Mouse (Mus musculus): Measurements from ENCODE around the gene Sec16b. TPM values are rescaled to one million over a fixed set of nuclear protein-coding genes. Genes with fewer than 3 reads are reported as not detected.

The Sec16b gene
- polyA plus RNA-seq, 1 experiment from 2014 or later, result 1.3 TPM

- Histone ChIP-seq H3K36me3 (no peaks in the 10 kb centered on the region), H3K4me2 (replicated peaks) (no peak overlapping the region), H3K4me1 (no peaks in the 10 kb centered on the region), H3K9me3 (no peaks in the 10 kb centered on the region), H3K27me3 (replicated peaks) (no peaks in the 10 kb centered on the region), H3K4me3 (no peak overlapping the region), H3K27ac (no peak overlapping the region), H3K9ac (no peak overlapping the region)
- ATAC-seq (ENCODE audit: low FRiP score, low read depth), result no peak
- WGBS, result 39% methylated on average over 9 of the region's 9 CpGs
Measured at GRCm38 (mm10) chr1:157480090-157480489, 26.4 kb upstream of the Sec16b start.

GRCm38 (mm10) chr1:157480901-157481300 is 25.6 kb upstream of the Sec16b start:
- H3K27me3 ChIP-seq (replicated peaks), result no peaks in the 10 kb centered on the region
- WGBS, result 79% methylated on average over 3 of the region's 3 CpGs
- no peak for ATAC-seq (ENCODE audit: low FRiP score, low read depth)
- H3K27ac ChIP-seq, result no peak overlapping the region
- no peak overlapping the region for H3K4me2 ChIP-seq (replicated peaks)
- no peaks in the 10 kb centered on the region for H3K4me1 ChIP-seq
- no peaks in the 10 kb centered on the region for H3K9me3 ChIP-seq
- no peak overlapping the region for H3K4me3 ChIP-seq
- H3K36me3 ChIP-seq, result no peaks in the 10 kb centered on the region
- no peak overlapping the region for H3K9ac ChIP-seq

- H3K4me1 ChIP-seq, result no peaks in the 10 kb centered on the region
- no peak overlapping the region for H3K27ac ChIP-seq
- WGBS, result 92% methylated on average over 6 of the region's 6 CpGs
- no peaks in the 10 kb centered on the region for H3K9me3 ChIP-seq
- H3K4me2 ChIP-seq (replicated peaks), result no peak overlapping the region
- no peak overlapping the region for H3K4me3 ChIP-seq
- H3K27me3 ChIP-seq (replicated peaks), result no peaks in the 10 kb centered on the region
- H3K9ac ChIP-seq, result no peak overlapping the region
- H3K36me3 ChIP-seq, result no peaks in the 10 kb centered on the region
- no peak for ATAC-seq (ENCODE audit: low FRiP score, low read depth)
Measured at GRCm38 (mm10) chr1:157481666-157482065, 24.9 kb upstream of the Sec16b start.

GRCm38 (mm10) chr1:157484161-157484560 is 22.4 kb upstream of the Sec16b start:
- Histone ChIP-seq H3K4me1 (no peaks in the 10 kb centered on the region), H3K9ac (no peak overlapping the region), H3K36me3 (no peaks in the 10 kb centered on the region), H3K27ac (no peak overlapping the region), H3K4me2 (replicated peaks) (no peak overlapping the region), H3K9me3 (no peaks in the 10 kb centered on the region), H3K4me3 (no peak overlapping the region), H3K27me3 (replicated peaks) (no peaks in the 10 kb centered on the region)
- 93% methylated on average over 4 of the region's 4 CpGs for WGBS
- ATAC-seq (ENCODE audit: low FRiP score, low read depth), result no peak

GRCm38 (mm10) chr1:157500657-157501056 is 5.9 kb upstream of the Sec16b start:
- 0 out of 2 replicates have a peak, but pooled peaks have one; percentile 33 for ATAC-seq (ENCODE audit: low FRiP score, low read depth)

GRCm38 (mm10) chr1:157501352-157501945 is 5.1 kb upstream of the Sec16b start:
- Histone ChIP-seq H3K9me3 (no peaks in the 10 kb centered on the region), H3K4me2 (replicated peaks) (no peak overlapping the region), H3K4me3 (no peak overlapping the region), H3K9ac (no peak overlapping the region), H3K4me1 (no peaks in the 10 kb centered on the region; the same call in 1 of the 2 replicates), H3K27me3 (replicated peaks) (no peaks in the 10 kb centered on the region), H3K36me3 (no peaks in the 10 kb centered on the region), H3K27ac (no peak overlapping the region)
- 87% methylated on average over 6 of the region's 6 CpGs for WGBS
- ATAC-seq (ENCODE audit: low FRiP score, low read depth), result peak; percentile 60; the same call in 1 of the 2 replicates

More at GRCm38 (mm10) chr1:157500657-157501056, 5.9 kb upstream of the Sec16b start:
- no peak overlapping the region for H3K4me2 ChIP-seq (replicated peaks)
- no peaks in the 10 kb centered on the region for H3K27me3 ChIP-seq (replicated peaks)
- WGBS, result 90% methylated on average over 1 of the region's 1 CpGs
- H3K36me3 ChIP-seq, result no peaks in the 10 kb centered on the region
- no peak overlapping the region for H3K4me3 ChIP-seq
- no peaks in the 10 kb centered on the region for H3K9me3 ChIP-seq
- no peaks in the 10 kb centered on the region; the same call in 1 of the 2 replicates for H3K4me1 ChIP-seq
- no peak overlapping the region for H3K27ac ChIP-seq
- no peak overlapping the region for H3K9ac ChIP-seq

- no peak for ATAC-seq (ENCODE audit: low FRiP score, low read depth)
- H3K27me3 ChIP-seq (replicated peaks), result no peaks in the 10 kb centered on the region
- H3K4me3 ChIP-seq, result no peak overlapping the region
- H3K9ac ChIP-seq, result no peak overlapping the region
- peaks cover 8% of the 10 kb centered on the region; the same call in 1 of the 2 replicates for H3K4me1 ChIP-seq
- H3K4me2 ChIP-seq (replicated peaks), result no peak overlapping the region
- 69% methylated on average over 6 of the region's 6 CpGs for WGBS
- H3K9me3 ChIP-seq, result no peaks in the 10 kb centered on the region
- no peak overlapping the region for H3K27ac ChIP-seq
- no peaks in the 10 kb centered on the region for H3K36me3 ChIP-seq
Measured at GRCm38 (mm10) chr1:157503071-157503470, 3.5 kb upstream of the Sec16b start.

- 0 out of 2 replicates have a peak, but pooled peaks cover 4% of the 10 kb centered on the region for H3K27me3 ChIP-seq (replicated peaks)
- no peaks in the 10 kb centered on the region for H3K9me3 ChIP-seq
- peaks cover 12% of the 10 kb centered on the region for H3K4me1 ChIP-seq
- H3K4me2 ChIP-seq (replicated peaks), result no peak overlapping the region; the same call in 1 of the 2 replicates
- H3K9ac ChIP-seq, result no peak overlapping the region
- no peaks in the 10 kb centered on the region for H3K36me3 ChIP-seq
- 27% methylated on average over 4 of the region's 4 CpGs for WGBS
- no peak overlapping the region for H3K4me3 ChIP-seq
- H3K27ac ChIP-seq, result no peak overlapping the region
- peak; percentile 53; the same call in 1 of the 2 replicates for ATAC-seq (ENCODE audit: low FRiP score, low read depth)
Measured at GRCm38 (mm10) chr1:157506995-157507595, 567 bp downstream of the Sec16b start.

- 0 out of 2 replicates have a peak, but pooled peaks cover 4% of the 10 kb centered on the region for H3K27me3 ChIP-seq (replicated peaks)
- WGBS, result 50% methylated on average over 5 of the region's 5 CpGs
- H3K4me1 ChIP-seq, result peaks cover 12% of the 10 kb centered on the region
- H3K4me3 ChIP-seq, result no peak overlapping the region
- no peak overlapping the region for H3K27ac ChIP-seq
- H3K4me2 ChIP-seq (replicated peaks), result no peak overlapping the region
- no peak for ATAC-seq (ENCODE audit: low FRiP score, low read depth)
- H3K9ac ChIP-seq, result no peak overlapping the region
- no peaks in the 10 kb centered on the region for H3K36me3 ChIP-seq
- H3K9me3 ChIP-seq, result no peaks in the 10 kb centered on the region
Measured at GRCm38 (mm10) chr1:157507814-157508213, 1.3 kb downstream of the Sec16b start.

- H3K4me2 ChIP-seq (replicated peaks), result no peak overlapping the region
- ATAC-seq (ENCODE audit: low FRiP score, low read depth), result no peak
- no peaks in the 10 kb centered on the region for H3K36me3 ChIP-seq
- H3K27ac ChIP-seq, result no peak overlapping the region
- H3K27me3 ChIP-seq (replicated peaks), result 0 out of 2 replicates have a peak, but pooled peaks cover 4% of the 10 kb centered on the region
- H3K9me3 ChIP-seq, result no peaks in the 10 kb centered on the region
- H3K4me1 ChIP-seq, result peaks cover 6% of the 10 kb centered on the region
- no peak overlapping the region for H3K9ac ChIP-seq
- 74% methylated on average over 11 of the region's 11 CpGs for WGBS
- H3K4me3 ChIP-seq, result no peak overlapping the region
Measured at GRCm38 (mm10) chr1:157512690-157513448, 6.3 kb downstream of the Sec16b start.

GRCm38 (mm10) chr1:157513559-157513958 is 7.0 kb downstream of the Sec16b start:
- H3K27ac ChIP-seq, result no peak overlapping the region
- H3K4me3 ChIP-seq, result no peak overlapping the region
- no peak for ATAC-seq (ENCODE audit: low FRiP score, low read depth)
- H3K9me3 ChIP-seq, result no peaks in the 10 kb centered on the region
- H3K36me3 ChIP-seq, result no peaks in the 10 kb centered on the region
- 0 out of 2 replicates have a peak, but pooled peaks cover 4% of the 10 kb centered on the region for H3K27me3 ChIP-seq (replicated peaks)
- WGBS, result 87% methylated on average over 9 of the region's 9 CpGs
- peaks cover 5% of the 10 kb centered on the region for H3K4me1 ChIP-seq
- H3K4me2 ChIP-seq (replicated peaks), result no peak overlapping the region
- H3K9ac ChIP-seq, result no peak overlapping the region

GRCm38 (mm10) chr1:157514298-157514697 is 7.8 kb downstream of the Sec16b start:
- no peak overlapping the region for H3K9ac ChIP-seq
- ATAC-seq (ENCODE audit: low FRiP score, low read depth), result no peak
- no peak overlapping the region for H3K4me3 ChIP-seq
- H3K4me1 ChIP-seq, result peaks cover 5% of the 10 kb centered on the region
- no peak overlapping the region for H3K4me2 ChIP-seq (replicated peaks)
- no peak overlapping the region for H3K27ac ChIP-seq
- no peaks in the 10 kb centered on the region for H3K9me3 ChIP-seq
- no peaks in the 10 kb centered on the region for H3K36me3 ChIP-seq
- H3K27me3 ChIP-seq (replicated peaks), result 0 out of 2 replicates have a peak, but pooled peaks cover 4% of the 10 kb centered on the region
- 80% methylated on average over 4 of the region's 4 CpGs for WGBS
